Mouse (Mus musculus) hindlimb bud, embryonic 11.5 days (tissue): Measurements from ENCODE around the gene Rbpj.

Source experiments
- DNase-seq: peaks from one replicate; pipeline ENCODE4 v3.0.0-alpha.2; 2012; ENCODE audit warnings: low read depth, low spot score; ENCODE audit errors: extremely low spot score

Rbpj gene

GRCm38 (mm10) chr5:53465883-53466282 is at the start of gene Rbpj:
Gene Rbpj (plus strand): TSS chr5:53466152.
- no peak for DNase-seq

GRCm38 (mm10) chr5:53420777-53421176 is 45.2 kb upstream of the Rbpj start:
- DNase-seq, result no peak

DNA sequence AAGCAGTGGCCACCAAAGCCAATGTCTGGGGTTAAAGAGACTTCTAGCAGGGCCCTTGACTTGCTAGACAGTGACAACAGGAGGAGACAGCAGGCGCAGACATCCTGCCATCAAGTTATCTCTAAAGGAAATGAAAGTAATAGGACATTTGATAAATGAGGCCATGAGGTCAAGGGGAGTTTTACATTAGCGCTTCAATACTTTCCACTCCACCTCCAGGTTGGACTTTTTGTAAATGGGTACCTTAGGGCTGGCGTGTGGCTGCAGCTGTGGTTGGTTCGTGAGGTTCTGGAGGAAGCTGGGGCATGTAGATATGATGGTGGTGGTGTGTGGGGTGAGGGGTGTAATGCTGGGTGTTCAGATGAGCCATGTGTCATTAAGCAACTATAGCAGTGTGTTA is 44.7 kb upstream of the Rbpj start:
- no peak for DNase-seq

- DNase-seq, result no peak
These were observed 38.5 kb upstream of the Rbpj start for GRCm38 (mm10) chr5:53427411-53427810.

DNA sequence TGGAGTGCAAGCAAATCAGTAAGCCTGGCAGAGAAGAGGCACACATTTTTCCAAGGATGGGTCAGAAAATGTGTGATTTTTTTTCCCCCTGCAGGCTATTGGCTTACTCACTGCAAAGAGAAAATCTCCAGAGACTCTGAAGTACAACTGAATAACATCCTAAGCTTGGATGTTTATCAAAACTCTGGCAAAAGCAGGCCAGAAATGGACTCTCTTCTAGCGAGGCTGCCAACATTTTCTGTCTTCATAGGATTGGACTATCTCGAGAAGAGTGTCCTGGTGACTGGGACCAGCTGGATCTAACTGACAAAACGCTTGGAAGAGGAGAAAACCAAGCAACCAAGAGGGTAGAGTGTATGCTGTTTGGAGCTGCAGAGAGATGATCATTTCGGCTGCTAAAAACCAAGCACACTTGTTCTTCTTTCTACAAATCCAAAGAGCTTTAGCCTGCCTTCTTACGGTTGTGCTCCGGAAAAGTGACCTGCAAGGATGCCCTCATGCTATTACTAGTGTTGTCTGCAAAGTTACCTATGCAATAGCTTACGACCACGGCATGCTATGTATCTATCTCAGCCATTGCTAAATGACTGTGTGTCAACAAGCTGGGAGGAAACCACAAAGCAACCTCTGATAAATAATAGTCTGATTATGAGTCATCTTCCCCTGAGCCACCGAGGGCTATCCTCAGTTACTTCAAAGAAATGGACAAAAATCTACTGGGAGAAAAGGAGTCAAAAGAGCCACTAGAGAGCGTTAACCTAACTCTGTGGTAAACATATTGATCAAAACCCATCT is 36.1 kb upstream of the Rbpj start:
- no peak for DNase-seq

GRCm38 (mm10) chr5:53432451-53432850 is 33.5 kb upstream of the Rbpj start:
- DNase-seq, result no peak

DNA sequence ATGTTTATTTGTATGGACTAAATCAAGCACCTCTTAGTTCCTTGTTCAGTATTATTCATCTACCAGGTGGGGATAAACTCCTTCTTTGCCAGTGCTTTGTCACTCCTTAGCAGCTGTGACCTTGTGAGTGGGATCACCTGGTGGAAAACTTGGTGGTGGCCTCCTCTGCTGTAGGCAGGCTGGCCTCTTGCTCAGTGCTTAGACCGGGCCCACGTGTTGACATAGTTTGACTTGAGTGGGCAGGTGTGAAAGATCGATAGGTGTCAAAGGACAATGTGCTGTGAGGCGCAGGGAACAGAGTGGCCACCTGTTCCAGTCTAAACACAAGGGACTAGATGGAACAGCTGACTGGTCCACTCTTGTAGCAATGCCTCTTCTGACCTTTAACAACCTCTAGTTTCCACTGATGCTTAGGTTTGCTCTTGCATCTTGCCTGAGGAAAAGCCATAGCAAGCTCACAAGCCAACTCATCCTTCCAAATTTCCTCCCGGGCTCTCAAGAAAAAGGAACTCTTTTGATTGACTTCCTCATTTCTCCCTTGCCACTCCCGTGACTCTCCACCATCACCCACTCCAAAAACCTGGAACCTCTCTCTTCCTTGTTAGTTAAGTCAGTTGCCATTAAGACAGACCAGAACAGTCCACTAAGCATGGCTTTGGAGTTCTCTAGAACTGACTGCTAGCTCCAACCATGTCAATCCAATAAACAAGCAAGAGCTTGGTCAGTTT is 28.9 kb upstream of the Rbpj start:
- DNase-seq, result no peak

- DNase-seq, result no peak
These were observed 28.2 kb upstream of the Rbpj start for GRCm38 (mm10) chr5:53437767-53438166.

- DNase-seq, result no peak
These were observed 27.7 kb upstream of the Rbpj start for GRCm38 (mm10) chr5:53438268-53438667.

DNA sequence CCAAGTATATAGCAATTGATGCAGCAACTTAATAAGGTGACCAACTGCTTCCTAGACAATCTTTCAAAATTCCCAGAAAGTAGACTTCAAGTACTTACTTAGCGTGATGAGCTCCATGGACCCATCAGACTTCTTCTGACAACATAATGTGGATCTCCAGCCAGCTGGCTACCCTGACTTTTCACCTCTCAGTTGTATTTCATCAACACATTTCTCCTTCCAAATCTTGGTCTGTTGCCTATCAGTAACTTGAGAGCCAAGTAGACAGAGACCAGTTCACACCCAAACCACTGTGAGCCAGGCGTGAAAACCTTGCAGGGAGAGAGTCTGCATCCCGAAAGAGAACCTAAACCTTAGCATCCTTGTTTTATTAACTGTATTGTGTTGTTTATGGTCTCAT is 26.3 kb upstream of the Rbpj start:
- no peak for DNase-seq

- DNase-seq, result no peak
These were observed 21.9 kb upstream of the Rbpj start for GRCm38 (mm10) chr5:53444030-53444429.

DNA sequence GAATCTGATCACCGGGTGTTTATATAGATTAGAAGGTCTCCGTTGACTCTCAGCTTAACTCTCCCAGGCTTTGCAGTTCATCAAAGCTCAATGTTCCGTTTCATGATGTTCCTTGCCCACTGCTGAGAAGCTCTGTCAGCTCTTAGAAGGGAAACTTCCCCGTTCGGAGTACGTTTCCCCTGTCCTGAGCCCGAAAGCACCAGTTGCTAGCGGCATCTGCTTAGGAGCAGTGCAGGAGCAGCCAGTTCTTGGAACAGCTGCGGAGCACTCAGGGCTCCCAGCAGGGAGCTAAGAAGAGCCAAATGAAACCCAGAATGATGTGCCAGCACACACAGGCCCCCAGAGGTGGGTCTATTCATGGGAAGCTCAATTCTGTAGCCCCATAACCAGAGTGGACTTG is 15.0 kb upstream of the Rbpj start:
- no peak for DNase-seq

DNA sequence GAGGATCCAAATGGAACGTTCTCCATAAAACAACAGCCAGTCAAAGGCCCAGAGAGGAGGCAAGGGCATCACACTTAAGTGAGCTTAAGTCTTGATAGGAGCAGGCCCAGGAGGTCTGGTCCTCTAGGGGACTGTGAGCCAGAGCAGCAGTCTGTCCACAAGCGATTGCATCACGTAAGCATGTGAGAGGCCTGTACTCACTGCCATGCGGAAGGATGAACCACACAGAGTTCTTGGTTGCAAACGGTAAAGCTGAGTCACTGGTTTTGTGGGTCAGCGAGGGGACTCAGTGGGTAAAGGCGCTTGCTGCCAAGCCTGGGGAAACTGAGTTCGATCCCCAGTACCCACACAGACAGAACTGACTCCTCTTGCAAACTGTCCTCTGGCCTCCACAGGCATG is 14.1 kb upstream of the Rbpj start:
- DNase-seq, result no peak

DNA sequence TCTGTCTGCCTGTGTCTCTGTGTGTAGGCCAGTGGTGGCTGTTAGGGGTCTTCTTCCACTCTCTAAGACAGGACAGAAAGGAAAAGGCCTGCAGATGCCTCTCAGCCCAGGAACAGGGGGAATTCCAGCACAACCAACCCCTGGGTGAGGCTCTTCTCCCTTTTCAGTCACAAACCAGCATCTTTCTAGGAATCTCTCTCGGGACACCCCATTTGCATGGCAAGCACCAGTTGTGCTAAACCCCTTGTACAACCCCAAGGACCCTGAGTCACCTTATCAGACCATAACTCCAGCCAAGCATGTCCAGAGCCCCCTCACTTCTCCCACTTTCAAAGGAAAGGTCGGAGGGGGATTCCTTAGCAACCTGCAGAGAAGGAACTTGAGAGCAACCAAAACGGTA is 13.0 kb upstream of the Rbpj start:
- no peak for DNase-seq

GRCm38 (mm10) chr5:53454706-53455105 is 11.2 kb upstream of the Rbpj start:
- no peak for DNase-seq

- DNase-seq, result no peak
These were observed 10.5 kb upstream of the Rbpj start for GRCm38 (mm10) chr5:53455459-53455858.

- DNase-seq, result no peak
These were observed 5.8 kb upstream of the Rbpj start for GRCm38 (mm10) chr5:53460196-53460595.

DNA sequence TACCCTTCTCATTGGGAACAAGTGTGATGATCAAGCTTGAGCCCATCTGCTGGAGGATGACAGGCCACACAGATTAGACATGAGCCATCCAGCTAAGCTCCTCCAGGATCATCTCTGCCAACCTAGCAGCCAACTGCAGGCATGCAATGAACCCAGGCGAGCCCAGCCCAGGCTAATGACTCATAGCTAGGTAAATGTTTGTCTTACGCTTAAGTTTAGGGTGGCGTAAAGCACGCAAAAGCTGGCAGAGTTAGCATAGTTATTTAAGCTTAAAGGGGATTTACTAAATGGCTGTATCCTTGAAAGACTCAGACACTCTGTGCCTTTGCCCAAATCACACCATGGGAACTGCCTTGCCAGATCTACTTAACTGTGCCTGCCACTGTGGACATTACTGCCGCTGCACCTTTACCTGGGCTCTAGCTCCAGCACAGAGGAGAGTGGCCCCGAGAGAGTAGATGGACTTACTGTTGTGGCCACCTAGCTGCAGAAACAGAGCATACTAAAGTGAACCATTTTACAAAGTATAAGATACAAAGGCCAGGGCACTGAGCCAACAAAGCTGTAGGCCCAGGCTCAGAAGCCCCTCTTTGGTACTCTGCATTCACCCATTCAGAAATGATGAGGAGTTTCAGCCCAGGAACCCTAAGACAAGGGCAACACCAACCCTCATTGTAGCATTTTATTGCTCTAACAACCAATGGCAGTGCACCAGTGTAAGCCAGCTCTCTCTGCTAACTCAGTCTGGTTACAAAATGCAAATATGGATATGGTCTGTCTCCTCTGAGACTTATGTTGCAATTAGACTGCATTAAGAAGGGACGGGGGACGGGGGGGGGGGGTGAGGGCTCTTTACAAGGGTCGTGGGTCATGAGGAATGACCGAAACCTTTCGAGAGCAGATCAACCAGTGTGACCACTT is 2.6 kb upstream of the Rbpj start:
- DNase-seq, result no peak

GRCm38 (mm10) chr5:53466422-53467333 is 726 bp downstream of the Rbpj start:
- no peak for DNase-seq

DNA sequence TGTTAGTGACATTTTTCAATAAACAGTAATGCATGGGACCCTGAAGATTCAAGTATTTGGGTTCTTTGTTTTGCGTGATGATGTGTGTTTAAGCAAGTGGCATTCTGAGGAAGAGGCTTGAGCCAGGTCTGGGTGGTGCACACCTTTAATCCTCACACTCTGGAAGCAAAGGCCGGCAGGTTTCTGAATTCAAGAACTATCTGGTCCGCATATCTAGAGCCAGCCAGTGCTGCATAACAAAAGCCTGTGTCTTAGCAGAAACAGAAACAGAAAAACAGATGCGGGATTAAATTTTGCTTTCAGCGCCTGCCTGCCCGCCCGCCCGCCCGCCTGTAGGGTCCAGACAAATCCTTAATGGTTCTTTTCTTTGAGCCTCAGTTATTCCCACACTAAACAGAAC is 1.6 kb downstream of the Rbpj start:
- no peak for DNase-seq
